Mouse (Mus musculus): ENCODE measurements around the gene Olfr1055.
"Not testable (repeated sequence)": the region's sequence is repeated elsewhere in the genome, so short reads cannot be mapped to it uniquely, and the experiment has no call there.

Olfr1055 gene

GRCm38 (mm10) chr2:86350184-86350583 lies at the start of gene Olfr1055:
Gene Olfr1055 (minus strand): TSS chr2:86350284.
- no peak for DNase-seq

- DNase-seq: no peak
Observed at GRCm38 (mm10) chr2:86395114-86395513, 45.0 kb upstream of the Olfr1055 start.

- DNase-seq: not testable (repeated sequence)
Observed at GRCm38 (mm10) chr2:86388461-86388860, 38.4 kb upstream of the Olfr1055 start, which contains the start of gene Olfr1058. Gene Olfr1058 (minus strand): TSS chr2:86388561.

- no peak for DNase-seq
Observed at GRCm38 (mm10) chr2:86378293-86378692, 28.2 kb upstream of the Olfr1055 start, which contains the start of gene Olfr1057. Gene Olfr1057 (minus strand): TSS chr2:86378393.

GRCm38 (mm10) chr2:86366342-86366741 lies 16.3 kb upstream of the Olfr1055 start:
- not testable (repeated sequence) for DNase-seq

- no peak for DNase-seq
Observed at GRCm38 (mm10) chr2:86362369-86362768, 12.3 kb upstream of the Olfr1055 start, which contains the start of gene Olfr1056. Gene Olfr1056 (minus strand): TSS chr2:86362469.

- not testable (repeated sequence) for DNase-seq
Observed at GRCm38 (mm10) chr2:86351751-86352150, 1.7 kb upstream of the Olfr1055 start.

- no peak for DNase-seq
Observed at GRCm38 (mm10) chr2:86335333-86335732, 14.8 kb downstream of the Olfr1055 start, which contains the start of gene Olfr1054. Gene Olfr1054 (minus strand): TSS chr2:86335433.

GRCm38 (mm10) chr2:86315184-86315583 lies 34.9 kb downstream of the Olfr1055 start, which contains the start of gene Olfr1053:
Gene Olfr1053 (minus strand): TSS chr2:86315284.
- DNase-seq: no peak

All from kidney, postnatal 4 days (tissue).